Comparison of ENCODE assay signal across 11 mouse cellular contexts in genomic region chr7:97334406-97334805, GRCm38 (mm10).
"Had no signal": no experiment of that assay in that cellular context is flagged by ENCODE, and none has a peak within 500 bp of the region (broad histone marks: within the 10 kb centered on the region; RNA-seq: fewer than 3 reads in every experiment).

No protein-coding gene starts in this region.

- DNase-seq: kidney, postnatal 14 days; kidney, postnatal 4 days; liver; liver, embryonic 13.5 days; lung, adult 2 months; right cerebral cortex, adult 18-20 months; right cerebral cortex, postnatal 14 days; right cerebral cortex, postnatal 4 days; thymus, adult 2 months; thymus, postnatal 14 days; thymus, postnatal 4 days had no signal
